Mouse (Mus musculus): ENCODE results near the gene Nap1l1.
"Not testable (repeated sequence)": the region's sequence is repeated elsewhere in the genome, so short reads cannot be mapped to it uniquely, and the experiment has no call there.

DNA sequence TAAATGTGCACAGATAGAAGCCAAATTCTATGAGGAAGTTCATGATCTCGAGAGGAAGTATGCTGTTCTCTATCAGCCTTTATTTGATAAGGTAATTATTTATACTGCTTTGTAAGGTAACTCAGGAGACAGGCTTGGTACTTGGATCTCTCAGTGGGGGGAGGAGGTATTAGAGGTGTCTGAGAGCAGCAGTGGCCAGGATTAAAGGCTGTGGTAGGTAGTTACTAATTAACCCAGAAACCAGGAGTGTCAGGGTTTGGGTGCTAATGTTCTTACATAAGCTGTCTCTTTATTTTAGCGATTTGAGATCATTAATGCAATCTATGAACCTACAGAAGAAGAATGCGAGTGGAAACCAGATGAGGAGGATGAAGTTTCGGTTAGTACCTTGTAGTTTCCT is 17.1 kb downstream of the Nap1l1 start:
- TF ChIP-seq CTCF (IDR thresholded peaks at IDR 0.05; ENCODE audit: low read depth, low read length); POLR2A (IDR thresholded peaks at IDR 0.05; ENCODE audit: insufficient read depth, low read length): not testable (repeated sequence)
